Mouse (Mus musculus) telencephalon, adult 2 months (tissue): Measurements from ENCODE around the gene Ly6g5c.
A peak's percentile ranks its signal among the peaks of the same experiment; 100 is the strongest.
"Not testable (repeated sequence)": the region's sequence is repeated elsewhere in the genome, so short reads cannot be mapped to it uniquely, and the experiment has no call there.

Experiments
- DNase-seq: peaks from one replicate; pipeline ENCODE4 v3.0.0-alpha.2; 2011; ENCODE audit warnings: low read depth, low spot score

The Ly6g5c gene

DNA sequence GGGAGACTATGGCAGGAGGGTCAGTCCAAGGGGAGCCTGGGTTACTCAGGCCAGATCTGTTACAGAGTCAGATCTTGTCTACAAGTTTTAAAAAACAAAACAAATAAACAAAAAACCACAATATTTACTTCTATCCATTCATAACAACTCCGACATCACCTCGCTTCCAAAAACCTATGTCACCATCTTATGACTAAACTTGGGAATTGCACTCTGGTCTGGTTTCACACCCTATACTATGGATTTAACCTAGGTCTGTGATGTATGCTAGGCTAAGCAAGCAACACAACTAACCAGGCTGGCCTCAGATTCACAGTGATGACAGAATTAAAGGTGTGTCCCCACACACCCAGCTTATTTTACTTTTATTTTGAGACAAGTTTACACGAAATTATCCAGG is 1.6 kb upstream of the Ly6g5c start:
- no peak for DNase-seq

DNA sequence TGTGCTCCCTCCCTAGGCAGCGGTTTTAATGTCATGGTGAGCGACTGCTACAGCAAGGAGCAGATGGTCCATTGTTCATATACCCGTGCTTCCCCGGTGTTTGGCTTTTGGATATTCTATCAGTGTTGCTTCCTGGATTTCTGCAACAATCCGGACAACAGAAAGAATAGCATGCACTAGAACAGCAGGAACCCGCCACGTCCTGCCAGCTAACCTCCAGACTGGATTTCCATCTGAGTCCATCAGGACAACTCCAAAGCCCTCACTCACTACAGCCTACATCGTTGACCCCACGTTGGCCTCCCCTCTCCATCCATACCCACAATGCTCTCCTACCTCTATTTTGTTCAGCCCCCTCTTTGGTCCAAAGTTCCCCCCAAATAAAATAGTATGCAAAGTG is 3.7 kb downstream of the Ly6g5c start:
- DNase-seq = no peak

DNA sequence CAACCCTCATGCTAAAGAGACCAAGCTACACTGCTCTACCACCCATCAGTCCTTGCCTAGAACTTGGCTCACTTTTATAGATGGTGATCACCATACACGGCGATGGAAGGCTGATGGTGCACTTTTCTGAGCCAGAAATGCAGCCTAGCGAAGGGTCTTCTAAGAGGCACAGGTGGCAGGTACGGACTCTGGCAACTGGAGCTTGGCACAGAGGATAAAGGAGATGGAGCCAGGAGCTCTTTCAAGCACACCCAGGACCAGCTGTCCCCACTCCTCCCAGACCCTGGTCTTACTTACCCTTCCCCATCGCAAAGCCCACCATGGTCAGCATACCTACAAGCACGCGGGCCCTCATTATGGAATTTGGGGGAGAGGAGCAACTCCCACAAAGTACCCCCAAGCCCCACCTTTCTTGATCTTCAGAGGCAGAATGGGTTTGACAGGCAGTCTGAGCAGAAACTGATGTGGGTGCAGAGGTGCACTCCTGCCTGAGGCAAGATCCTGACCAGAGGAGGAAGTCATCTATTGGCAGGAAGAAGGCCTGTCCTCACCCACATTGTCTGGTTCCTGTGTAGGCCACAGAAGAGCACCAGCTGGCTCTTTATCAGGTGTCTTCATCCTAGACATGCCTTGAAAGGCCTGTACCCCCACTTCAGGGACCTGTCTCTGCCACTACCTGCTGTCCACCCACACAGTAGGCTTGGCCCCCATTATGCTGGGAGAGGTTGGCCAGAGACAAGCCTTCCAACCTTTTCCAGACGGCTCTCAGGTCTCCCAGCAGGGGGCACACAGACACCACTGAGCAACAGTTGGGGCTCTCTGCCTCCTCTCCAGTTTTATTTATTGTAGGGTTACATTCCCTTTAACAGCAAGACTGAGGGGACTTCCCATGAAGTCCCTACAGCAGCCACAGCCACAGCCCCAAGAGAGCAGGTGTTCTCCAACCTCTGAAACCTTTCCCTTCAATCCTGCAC is 7.3 kb downstream of the Ly6g5c start, which contains the start of gene Ly6g5b:
Ly6g5b (minus strand) TSS at position 383 of the 974 bp plus-strand sequence.
- DNase-seq = no peak

DNA sequence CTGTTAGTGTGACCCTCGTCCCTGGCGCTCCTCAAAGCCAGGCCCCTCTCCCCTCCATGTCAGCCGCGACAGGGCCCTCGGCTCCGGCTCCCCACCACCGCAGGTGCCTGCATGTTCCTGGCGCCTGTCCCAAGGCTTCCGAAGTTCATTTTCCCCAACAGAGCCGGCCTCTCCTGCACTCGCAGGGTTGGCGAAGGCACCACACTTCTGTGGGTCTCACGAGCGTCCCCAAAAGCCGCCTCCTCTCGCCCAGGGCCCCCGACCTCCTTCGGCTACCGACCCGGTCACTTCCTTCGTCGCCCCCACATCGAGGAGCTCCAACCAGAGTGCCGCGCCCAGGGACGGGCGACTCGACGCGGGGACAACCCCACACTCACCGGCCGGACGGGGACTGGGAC is 12.7 kb downstream of the Ly6g5c start:
- DNase-seq = no peak

DNA sequence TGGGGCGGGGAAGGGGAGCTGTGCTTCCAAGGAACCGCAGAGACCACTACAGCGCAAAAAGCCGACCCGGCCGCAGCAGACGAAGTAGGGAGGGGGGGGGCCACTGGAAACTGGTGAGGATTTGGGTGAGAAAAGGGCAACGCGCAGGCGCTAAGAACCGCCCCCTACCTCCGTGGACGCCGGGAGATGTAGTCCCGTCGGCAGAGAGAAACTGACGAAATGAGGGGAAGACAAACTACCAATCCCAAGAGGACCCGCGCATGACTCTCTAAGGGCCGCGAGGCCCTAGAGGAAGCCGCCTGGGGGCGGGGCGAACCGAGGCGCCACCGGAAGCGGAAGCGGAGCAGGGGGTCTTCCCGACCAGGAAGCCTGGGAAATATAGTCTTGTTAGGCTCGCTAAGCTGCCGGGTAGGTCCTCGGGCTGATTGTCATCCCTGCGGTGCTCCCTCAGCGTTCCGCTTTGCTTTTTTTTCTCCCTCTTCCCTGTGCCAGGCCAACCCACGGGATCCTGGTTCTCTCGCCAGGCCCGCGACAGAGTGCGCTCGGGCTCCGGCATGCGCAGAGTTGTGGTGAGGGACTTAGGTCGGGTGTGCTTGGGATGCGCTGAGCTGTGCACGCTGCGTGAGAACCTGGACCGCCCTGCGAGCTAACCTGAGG is 13.2 kb downstream of the Ly6g5c start, which contains the start of gene Gpank1:
Gpank1 (plus strand) TSS at position 313 of the 657 bp plus-strand sequence.
- DNase-seq = peak; percentile 99

DNA sequence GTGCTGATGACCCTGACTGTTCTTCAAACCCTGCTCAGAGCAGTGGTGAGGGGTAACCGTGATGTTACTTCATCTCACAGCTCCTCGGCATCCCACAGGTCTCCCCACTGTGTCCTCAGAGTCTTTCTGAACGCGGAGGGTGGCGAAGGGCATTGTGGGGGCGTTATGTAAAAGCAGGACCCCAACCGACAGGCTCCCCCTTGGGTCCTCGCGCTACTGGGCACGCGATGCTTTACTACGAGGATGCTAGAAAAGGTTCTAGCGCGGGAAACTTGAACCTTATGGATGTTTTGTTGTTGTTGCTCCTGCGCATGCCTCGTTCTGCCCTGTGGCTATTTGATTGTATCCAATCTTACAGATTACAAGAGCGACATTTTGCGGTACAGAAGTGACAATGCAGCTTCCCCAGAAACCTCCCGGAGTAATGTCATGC is 13.8 kb downstream of the Ly6g5c start, which contains the start of gene Csnk2b:
Csnk2b (minus strand) TSS at position 183 of the 433 bp plus-strand sequence.
- DNase-seq = peak; percentile 77

DNA sequence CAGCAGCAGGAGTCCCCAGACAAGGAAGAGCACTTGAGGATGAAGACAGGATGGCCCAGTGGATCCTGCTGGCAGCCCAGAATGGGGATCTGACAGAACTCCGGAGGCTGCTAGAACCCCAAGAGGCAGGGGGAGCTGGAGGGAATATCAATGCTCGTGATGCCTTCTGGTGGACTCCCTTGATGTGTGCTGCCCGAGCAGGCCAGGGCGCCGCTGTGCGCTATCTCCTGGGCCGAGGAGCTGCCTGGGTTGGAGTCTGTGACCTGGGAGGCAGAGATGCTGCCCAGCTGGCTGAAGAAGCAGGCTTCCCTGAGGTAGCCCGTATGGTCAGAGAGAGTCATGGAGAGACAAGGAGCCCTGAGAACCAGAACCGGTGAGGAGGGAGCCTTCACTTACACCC is 15.2 kb downstream of the Ly6g5c start:
- DNase-seq = not testable (repeated sequence)

DNA sequence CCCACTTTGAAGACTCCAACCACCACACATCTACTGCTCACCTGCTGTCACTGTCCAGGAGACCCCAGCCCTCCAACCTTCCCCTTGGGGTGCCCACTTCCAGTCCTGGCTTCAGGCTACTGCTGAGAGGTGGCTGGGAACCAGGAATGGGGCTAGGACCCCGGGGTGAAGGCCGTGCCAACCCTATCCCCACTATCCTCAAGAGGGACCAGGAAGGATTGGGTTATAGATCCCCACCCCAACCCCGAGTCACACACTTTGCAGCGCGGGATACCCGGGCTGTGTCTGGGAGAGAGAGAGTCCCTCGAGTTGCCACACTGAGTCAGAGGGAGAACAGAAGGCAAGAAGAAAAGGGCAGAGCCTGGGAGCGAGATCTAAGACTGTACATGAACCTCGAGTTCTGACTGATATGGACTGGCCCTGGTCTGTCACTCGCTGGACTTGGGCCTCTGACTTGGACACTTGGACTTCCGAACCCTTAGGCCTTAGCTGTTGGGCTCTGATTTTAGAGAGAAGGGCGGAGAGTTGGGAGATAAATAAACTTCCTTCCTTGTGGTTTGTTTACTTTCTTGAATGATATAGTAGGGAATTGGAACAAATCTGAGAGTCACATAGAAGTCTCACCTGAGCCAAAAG is 16.3 kb downstream of the Ly6g5c start:
- not testable (repeated sequence) for DNase-seq

DNA sequence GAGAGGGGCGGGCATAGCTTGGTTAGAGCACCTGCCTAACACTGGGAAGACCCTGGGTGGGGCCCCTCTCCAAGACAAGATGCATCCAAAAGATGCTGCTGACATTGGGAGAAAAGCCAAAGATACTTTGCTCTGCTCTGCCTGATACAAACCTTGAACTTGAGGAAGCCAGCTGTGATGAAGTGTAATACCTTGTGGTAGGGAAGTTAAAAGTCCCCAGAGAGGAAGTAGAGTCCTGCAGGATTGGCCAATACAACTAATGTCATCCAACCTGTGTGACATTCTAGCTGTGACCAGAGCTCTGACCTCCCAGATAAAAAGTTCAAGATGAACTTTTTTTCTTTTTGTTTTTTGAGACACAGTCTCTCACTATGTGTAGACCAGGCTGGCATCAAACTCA is 17.0 kb downstream of the Ly6g5c start:
- no peak for DNase-seq

DNA sequence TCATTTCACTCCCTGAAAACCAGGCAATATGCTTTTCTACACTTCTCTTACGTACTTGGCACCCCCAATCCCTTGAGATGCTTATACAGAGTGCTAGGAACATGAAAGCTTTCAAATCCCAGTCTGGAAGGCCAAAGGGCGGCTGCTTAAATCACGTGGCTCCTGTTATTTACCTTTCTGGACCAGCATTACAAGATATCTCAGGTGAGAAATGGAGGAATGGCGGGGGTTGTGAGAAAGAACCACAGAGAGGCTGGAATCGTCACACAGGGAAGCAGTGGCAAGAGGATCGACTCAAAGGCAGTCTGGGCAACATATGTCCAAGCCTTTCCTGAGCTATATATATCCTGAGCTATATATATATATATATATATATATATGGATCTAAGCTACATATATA is 17.5 kb downstream of the Ly6g5c start:
- DNase-seq = no peak

DNA sequence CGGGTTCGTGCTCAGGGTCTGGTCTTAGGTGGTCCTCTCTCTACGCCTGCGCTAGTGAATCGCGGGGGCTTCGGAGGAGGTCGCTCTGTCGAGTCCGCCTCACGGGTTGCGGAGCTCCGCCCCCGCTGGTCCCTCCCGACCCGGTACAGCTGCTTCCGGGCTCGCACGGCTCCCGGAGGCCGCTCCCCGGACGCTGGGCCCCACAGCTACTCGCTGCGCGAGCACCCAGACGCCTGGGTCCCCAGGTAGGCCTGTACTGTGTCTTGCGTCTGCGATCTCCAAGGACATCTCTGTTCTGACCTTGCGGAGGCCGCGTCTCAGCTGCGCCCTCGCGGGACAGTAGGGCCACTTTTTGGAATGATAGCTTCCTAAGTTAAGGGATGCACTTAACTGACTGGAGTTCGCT is 18.1 kb downstream of the Ly6g5c start, which contains the start of gene D17H6S53E:
D17H6S53E (plus strand) TSS at position 168 of the 406 bp plus-strand sequence.
- peak; percentile 46 for DNase-seq

DNA sequence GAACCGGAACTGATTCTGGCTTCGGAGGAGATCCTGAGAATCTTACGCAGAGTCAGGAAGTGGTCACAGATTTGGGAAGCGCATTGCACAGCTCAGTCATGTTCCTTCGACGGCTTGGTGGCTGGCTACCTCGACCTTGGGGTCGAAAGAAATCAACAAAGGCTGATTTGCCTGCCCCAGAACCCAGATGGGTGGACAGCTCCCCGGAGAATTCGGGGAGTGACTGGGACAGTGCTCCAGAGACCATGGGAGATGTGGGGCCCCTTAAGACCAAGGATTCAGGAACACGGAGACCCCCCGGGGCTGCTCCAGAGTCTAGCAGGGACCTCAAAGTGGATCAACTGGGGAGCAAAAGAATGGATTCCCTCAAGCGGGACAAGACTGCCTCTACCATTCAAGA is 18.9 kb downstream of the Ly6g5c start:
- no peak for DNase-seq

DNA sequence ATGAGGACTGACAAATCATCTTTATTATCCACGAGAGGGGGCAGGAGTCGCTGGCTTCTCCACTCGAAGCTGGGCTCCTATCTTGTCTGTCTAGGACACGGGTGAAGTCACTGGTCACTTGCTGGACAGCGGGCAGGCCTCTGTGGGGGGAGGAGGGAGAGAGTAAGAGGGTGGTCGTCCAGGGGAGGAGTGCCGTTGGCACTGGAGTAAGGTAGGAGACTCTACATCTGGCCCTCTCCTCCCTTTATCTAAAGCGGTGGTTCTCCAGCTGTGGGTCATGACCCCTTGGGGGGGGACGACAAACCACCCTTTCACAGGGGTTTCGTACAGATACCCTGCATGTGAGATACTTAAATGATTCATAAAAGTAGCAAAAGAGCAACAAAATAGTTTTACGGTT is 20.9 kb downstream of the Ly6g5c start:
- DNase-seq = no peak

DNA sequence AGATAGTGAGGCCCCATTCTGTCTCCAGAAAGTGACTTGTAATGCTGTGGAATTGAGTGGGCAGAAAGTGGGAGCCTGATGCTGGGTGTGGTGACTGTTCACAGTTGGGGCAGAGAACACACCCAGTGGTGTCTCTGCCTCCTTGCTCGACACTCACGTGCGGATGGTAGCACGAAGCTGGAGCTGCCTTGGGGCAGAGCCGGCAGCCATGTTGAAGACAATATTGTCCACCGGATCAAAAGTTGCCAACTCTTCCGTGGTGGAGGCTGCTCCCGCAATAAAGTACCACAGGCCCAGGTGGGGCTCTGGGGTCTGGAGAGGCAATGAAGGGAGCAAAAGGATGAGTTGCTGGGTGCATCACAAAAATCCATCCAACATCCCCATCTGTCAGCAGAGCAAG is 23.0 kb downstream of the Ly6g5c start:
- no peak for DNase-seq

DNA sequence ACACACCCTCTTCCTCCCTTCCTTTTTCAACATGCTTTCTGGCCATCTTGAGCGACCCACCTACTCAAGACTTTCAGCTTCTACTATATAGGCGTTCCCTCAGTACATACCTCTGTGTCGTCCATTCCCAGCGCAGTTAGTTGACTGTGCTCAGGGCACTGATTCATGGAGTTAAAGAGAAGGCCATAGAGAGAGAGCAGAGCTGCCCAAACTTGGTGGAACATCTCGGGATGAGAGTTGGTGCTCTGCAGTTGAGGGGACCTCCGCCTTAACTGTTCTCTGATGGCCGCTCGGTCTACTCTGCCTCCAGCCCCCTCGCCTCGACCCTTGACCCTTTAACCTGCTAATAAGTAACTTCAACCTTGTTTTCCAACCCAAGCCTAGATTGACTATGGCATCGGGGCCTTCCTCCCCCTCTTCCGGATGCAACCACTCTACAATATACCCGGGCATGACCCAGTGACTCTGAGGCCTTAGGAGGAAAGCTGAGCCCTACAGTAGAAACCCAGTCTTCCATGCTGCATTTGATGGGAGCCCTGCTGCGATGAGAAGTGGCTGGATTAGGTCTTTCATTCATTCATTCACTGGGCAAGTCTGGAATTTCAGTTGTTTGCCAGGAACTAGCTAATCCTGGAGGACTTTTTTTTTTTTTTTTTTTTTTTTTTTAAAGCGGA is 23.6 kb downstream of the Ly6g5c start, which contains the start of gene Apom:
Apom (minus strand) TSS at position 551 of the 674 bp plus-strand sequence.
- DNase-seq = no peak

DNA sequence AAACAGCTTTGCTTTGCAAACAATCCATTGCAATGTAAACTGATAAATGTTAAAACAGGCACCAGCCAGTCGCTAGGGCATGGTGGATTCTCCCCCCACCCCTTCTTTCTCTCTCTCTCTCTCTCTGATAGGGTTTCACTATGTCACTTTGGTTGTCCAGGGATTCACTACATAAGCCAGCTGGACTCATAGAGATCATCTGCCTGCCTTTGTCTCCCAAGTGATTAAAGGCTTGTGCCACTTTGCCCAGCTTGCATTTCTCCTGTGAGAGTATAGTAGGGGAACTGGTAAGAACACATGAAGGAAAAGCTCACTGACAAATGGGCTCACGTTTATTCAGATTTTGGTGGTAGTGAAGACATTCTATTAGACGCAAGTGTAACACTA is 24.1 kb downstream of the Ly6g5c start:
- no peak for DNase-seq

DNA sequence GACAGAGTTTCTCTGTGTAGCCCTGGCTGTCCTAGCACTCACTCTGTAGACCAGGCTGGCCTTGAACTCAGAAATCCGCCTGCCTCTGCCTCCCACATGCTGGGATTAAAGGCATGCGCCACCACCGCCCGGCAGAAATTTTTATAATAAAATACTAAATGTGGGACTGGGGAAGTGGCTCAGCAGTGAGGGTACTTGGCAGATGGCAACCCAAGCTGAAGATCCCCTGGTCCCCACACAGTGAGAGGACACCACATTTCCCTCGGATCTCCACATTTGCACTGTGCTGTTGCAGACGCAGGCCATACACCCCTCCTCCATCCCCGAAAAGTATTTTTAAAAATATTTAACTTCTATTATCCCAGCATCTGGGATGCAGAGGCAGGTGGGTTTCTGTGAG is 25.4 kb downstream of the Ly6g5c start:
- no peak for DNase-seq

DNA sequence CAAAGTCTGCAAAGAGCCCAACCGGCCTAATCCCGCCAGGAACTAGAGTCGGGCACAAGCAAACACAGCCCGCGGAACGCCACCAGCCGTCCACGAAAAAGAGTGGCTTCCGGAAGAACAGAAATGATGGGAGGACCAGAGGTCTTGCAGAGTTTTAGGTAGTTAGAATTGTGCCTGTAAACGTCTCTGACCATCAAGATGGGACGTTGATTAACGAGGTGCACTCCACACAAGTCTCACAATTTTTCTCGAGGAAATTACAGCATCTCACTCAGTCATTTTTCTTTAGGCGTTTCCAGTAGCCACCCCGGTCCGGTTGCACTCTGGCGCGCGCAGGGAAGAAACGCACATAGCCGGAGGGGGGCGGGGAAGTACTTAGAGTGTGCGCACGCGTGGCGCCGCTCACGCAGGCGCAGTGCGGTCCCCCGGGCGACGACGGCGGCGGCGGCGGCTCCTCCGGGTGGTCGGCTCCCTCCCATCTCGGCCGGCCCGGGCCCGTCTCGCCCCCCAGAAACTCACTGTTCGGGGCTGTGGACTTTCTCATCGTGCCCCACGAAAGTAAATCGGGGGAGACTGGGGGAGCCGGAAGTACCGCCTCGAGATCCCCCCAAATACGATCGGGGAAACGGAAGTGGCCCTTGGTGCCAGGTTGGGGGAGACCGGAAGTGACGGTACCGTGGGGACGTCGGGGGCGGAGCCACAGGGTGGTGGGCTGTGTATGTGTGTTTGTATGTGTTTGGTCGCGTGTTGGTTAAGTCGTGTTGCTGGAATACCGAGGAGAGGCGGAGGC is 26.9 kb downstream of the Ly6g5c start, which contains the start of gene Bag6:
Bag6 (plus strand) TSS at position 378 of the 790 bp plus-strand sequence.
- peak; percentile 93 for DNase-seq

DNA sequence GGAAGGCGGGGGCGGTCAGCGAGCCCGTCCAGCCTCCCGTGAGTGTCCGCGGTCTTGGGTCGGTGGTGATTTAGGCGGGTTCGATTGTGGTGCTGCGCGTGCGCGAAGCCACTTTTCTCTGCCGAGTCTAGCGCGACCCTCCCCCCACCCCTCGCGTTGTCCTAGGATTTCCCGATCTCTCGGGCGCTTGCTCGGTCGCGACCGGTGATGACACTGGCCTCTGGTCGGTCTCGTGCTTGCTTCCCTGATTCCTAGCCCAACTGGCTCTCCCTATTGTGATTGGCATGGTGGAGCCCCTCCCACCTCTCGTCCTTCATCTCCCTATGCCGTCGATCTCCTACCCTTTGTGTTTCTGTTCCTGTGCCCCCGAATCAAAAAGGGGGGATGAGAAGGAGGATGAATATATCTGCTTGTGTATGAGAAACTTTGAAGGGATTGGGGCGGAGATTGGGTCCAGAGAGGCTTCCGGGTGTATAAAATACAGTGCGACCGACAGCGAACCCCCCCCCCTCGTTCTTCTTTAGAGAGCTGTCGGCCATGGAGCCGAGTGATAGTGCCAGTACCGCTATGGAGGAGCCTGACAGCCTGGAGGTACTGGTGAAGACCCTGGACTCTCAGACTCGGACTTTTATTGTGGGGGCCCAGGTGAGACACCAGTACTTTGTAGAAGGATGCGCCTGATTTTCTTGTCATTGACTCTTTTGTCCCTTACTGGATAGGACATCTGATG is 27.7 kb downstream of the Ly6g5c start:
- DNase-seq = no peak

DNA sequence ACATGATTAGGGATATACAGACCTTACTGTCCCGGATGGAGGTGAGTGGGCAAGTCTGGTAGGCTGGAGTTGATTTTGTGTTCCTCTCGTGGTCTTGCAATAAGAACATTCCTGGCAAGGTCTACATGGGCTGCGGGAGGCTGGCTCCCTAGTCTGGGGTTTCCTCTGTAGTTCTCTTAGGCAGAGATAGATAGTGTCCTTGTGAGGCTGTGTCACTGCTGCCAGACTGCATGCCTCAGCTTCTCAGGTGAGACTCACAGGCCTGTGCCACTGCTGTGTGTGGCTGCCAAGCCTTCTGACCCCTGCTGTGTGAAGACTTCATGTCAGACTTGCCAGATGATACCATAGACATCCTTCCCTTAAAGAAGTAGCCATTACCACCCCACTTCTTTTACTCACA is 31.2 kb downstream of the Ly6g5c start:
- DNase-seq = no peak
